Mouse (Mus musculus) stomach, embryonic 16.5 days (tissue): ENCODE data around the gene Snx32. TPM values are rescaled to one million over a fixed set of nuclear protein-coding genes. Genes with fewer than 3 reads are reported as not detected.

Experiments
- ATAC-seq: fragments of 200-750 bp; cut with Nextera tagmentation; 2 replicates; pipeline ENCODE4 v1.8.0; 2017; ENCODE audit warnings: moderate number of reproducible peaks, moderate TSS enrichment; ENCODE audit not compliant: insufficient read depth, low FRiP score
- H3K27ac ChIP-seq: fragments of 300-500 bp; sonication (generic); 2 replicates; pipeline ENCODE4 v1.5.1; 2014; ENCODE audit warnings: low read length
- H3K27me3 ChIP-seq: fragments of 300-500 bp; sonication (generic); 2 replicates; pipeline ENCODE4 v1.6.1; 2014; ENCODE audit warnings: low read length, control low read depth, mixed read lengths; ENCODE audit not compliant: control insufficient read depth, insufficient read depth
- H3K36me3 ChIP-seq: fragments of 300-500 bp; sonication (generic); 2 replicates; pipeline ENCODE4 v1.6.1; 2014; ENCODE audit warnings: low read length; ENCODE audit not compliant: control insufficient read depth, insufficient read depth
- H3K4me1 ChIP-seq: fragments of 300-500 bp; sonication (generic); 2 replicates; pipeline ENCODE4 v1.6.1; 2014; ENCODE audit warnings: low read length, control low read depth, mixed read lengths; ENCODE audit not compliant: control insufficient read depth, insufficient read depth
- H3K4me2 ChIP-seq: fragments of 300-500 bp; sonication (generic); 2 replicates; pipeline ENCODE4 v1.6.1; 2014; ENCODE audit warnings: low read depth, low read length, mixed read lengths
- H3K4me3 ChIP-seq: fragments of 300-500 bp; sonication (generic); replicated peaks from 2 replicates; pipeline ENCODE4 v1.5.1; 2014; ENCODE audit warnings: mild to moderate bottlenecking, low read length
- H3K9ac ChIP-seq: fragments of 300-500 bp; sonication (generic); 2 replicates; pipeline ENCODE4 v1.6.1; 2014; ENCODE audit warnings: low read length
- H3K9me3 ChIP-seq: fragments of 300-500 bp; sonication (generic); replicated peaks from 2 replicates; pipeline ENCODE4 v1.6.1; 2016; ENCODE audit warnings: low read length, control low read depth; ENCODE audit not compliant: control insufficient read depth
- WGBS: fragments of 180-500 bp; shearing (Covaris S2); extraction: QIAGEN DNeasy Blood & Tissue Kit; methylation state at CpG from one replicate; pipeline ENCODE4 v1.1.7; 2014; 5-methylcytosine and 5-hydroxymethylcytosine counted together
- polyA plus RNA-seq: library from polyadenylated mRNA; unstranded; fragments of >200 nt; fragmentation: Nextera tagmentation; extraction: Ambion mirVana; gene quantifications from 2 replicates; pipeline ENCODE4 v1.2.1, GENCODE M21; 2015

Gene Snx32
- polyA plus RNA-seq, 1 experiment from 2014 or later = 10.8 TPM

DNA sequence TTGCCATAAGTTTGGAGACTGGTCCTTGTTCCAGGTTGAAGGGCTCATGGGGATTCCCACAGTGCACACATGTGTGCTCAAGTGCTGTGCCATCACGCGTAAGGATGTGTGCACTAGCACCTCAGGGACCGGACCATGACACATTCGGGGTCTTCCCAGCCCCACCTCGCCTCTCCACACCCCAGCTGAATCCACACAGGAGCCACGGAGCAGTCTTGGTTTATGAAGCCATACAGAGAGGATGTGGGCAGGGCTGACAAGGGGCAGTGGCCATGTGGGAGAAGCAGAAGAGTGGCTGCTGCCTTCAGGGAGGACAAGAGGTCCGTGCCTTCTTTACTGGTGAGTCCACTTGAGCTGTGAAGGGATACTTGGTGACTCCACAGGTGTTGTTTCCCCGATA, 45.3 kb downstream of the Snx32 start:
- Histone ChIP-seq H3K9ac (no peak overlapping the region), H3K4me3 (no peak overlapping the region), H3K27ac (no peak overlapping the region), H3K4me1 (peaks cover 14% of the 10 kb centered on the region), H3K27me3 (no peaks in the 10 kb centered on the region), H3K4me2 (no peak overlapping the region), H3K36me3 (peaks cover 29% of the 10 kb centered on the region), H3K9me3 (no peaks in the 10 kb centered on the region)
- no peak for ATAC-seq
- 94% methylated on average over 8 of the region's 8 CpGs for WGBS

GRCm38 (mm10) chr19:5463791-5464562, 46.4 kb downstream of the Snx32 start:
- H3K4me2 ChIP-seq = peak overlapping the region; percentile 46
- WGBS = 35% methylated on average over 15 of the region's 15 CpGs
- H3K4me3 ChIP-seq = peak overlapping the region; percentile 25
- H3K9me3 ChIP-seq = no peaks in the 10 kb centered on the region
- peaks cover 29% of the 10 kb centered on the region for H3K36me3 ChIP-seq
- ATAC-seq = peak; percentile 15; the same call in 1 of the 2 replicates
- no peaks in the 10 kb centered on the region for H3K27me3 ChIP-seq
- peaks cover 17% of the 10 kb centered on the region for H3K4me1 ChIP-seq
- peak overlapping the region; percentile 55 for H3K9ac ChIP-seq
- H3K27ac ChIP-seq = peak overlapping the region; percentile 14; the same call in 1 of the 2 replicates

GRCm38 (mm10) chr19:5463212-5463611, 47.1 kb downstream of the Snx32 start:
- peaks cover 19% of the 10 kb centered on the region for H3K4me1 ChIP-seq
- H3K9ac ChIP-seq = no peak overlapping the region
- no peak overlapping the region for H3K4me3 ChIP-seq
- no peak for ATAC-seq
- no peak overlapping the region for H3K27ac ChIP-seq
- H3K36me3 ChIP-seq = peaks cover 29% of the 10 kb centered on the region
- no peaks in the 10 kb centered on the region for H3K27me3 ChIP-seq
- WGBS = 88% methylated on average over 9 of the region's 9 CpGs
- H3K4me2 ChIP-seq = no peak overlapping the region
- no peaks in the 10 kb centered on the region for H3K9me3 ChIP-seq

DNA sequence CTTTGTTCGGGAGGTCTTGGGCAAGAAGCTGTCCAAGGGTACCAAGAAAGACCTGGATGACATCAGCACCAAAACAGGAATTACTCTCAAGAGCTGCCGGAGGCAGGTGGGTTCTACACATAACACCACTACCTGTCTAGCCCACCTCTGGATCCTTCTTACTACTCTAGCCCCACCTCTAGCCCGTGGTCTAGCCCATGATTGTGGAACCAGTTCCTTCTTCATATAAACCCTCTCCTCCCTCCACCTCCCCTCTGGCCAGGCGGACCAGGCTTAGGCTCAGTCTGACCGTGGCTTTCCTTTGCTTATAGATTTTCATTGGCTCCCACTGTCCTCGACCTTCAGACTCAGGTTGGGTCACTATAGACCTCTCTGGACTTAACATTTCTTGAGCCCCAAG, 48.9 kb downstream of the Snx32 start:
- H3K9ac ChIP-seq = peak overlapping the region; percentile 82
- H3K4me2 ChIP-seq = peak overlapping the region; percentile 90
- no peak for ATAC-seq
- peak overlapping the region; percentile 76 for H3K4me3 ChIP-seq
- H3K36me3 ChIP-seq = peaks cover 29% of the 10 kb centered on the region
- 88% methylated on average over 6 of the region's 6 CpGs for WGBS
- H3K27me3 ChIP-seq = no peaks in the 10 kb centered on the region
- H3K4me1 ChIP-seq = peaks cover 26% of the 10 kb centered on the region
- no peak overlapping the region for H3K27ac ChIP-seq
- H3K9me3 ChIP-seq = no peaks in the 10 kb centered on the region

DNA sequence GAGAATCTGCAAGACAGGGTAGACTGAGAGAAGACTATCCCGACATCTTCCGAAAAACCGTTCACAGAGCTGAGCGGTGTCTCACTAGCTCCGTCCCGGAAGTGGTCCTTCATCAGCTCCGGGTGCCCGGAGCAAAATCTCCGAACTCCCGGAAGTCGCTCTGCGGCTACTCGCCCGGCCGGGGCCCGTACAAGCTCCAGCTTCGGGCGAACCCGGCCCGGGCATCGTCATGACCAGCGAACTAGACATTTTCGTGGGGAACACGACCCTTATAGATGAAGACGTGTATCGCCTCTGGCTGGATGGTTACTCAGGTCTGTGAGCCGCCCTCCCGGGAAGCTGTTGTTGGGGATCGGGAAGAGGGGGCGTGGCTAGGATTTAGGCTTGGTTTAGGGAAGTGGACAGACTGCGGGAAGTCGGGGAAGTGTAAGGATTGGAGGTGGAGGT, 49.9 kb downstream of the Snx32 start, which contains the start of gene Fibp:
Fibp (plus strand) TSS at position 151 of the 447 bp plus-strand sequence.
- ATAC-seq = peak; percentile 59
- H3K27me3 ChIP-seq = no peaks in the 10 kb centered on the region
- peaks cover 25% of the 10 kb centered on the region for H3K36me3 ChIP-seq
- under 1% methylated on average over 32 of the region's 32 CpGs for WGBS
- peak within 1 kb of the TSS; percentile 76 for H3K4me3 ChIP-seq
- peaks cover 35% of the 10 kb centered on the region for H3K4me1 ChIP-seq
- 0 out of 2 replicates have a peak within 1 kb of the TSS, but pooled peaks have one; percentile 65 for H3K27ac ChIP-seq
- H3K9me3 ChIP-seq = no peaks in the 10 kb centered on the region
- H3K4me2 ChIP-seq = peak within 1 kb of the TSS; percentile 90
- peak within 1 kb of the TSS; percentile 82 for H3K9ac ChIP-seq

GRCm38 (mm10) chr19:5459896-5460295, 50.4 kb downstream of the Snx32 start:
- Histone ChIP-seq H3K4me3 (peak overlapping the region; percentile 76), H3K27ac (no peak overlapping the region), H3K9ac (peak overlapping the region; percentile 82), H3K9me3 (no peaks in the 10 kb centered on the region), H3K36me3 (peaks cover 20% of the 10 kb centered on the region), H3K4me1 (peaks cover 41% of the 10 kb centered on the region), H3K27me3 (no peaks in the 10 kb centered on the region), H3K4me2 (peak overlapping the region; percentile 90)
- WGBS = 28% methylated on average over 3 of the region's 3 CpGs
- ATAC-seq = no peak

DNA sequence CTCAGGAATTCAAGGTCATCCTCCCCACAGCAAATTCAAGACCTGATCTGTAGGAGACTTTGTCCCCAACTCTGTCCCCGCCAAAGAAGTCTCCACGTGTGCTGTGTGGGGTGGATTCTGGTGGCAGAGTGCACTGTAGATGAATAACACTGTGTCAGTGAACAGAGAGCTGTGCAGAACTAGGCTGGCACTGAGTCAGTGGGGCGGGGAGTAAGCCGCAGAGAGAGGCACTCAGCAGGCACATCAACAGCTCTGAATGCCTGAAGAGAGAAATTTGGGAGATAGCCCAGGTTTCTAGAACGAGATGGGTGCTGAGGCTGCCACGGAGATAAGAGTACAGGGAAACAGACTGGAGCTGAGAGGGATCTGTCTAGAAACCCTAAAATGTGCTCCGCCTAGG, 51.3 kb downstream of the Snx32 start:
- no peak for ATAC-seq
- Histone ChIP-seq H3K36me3 (peaks cover 18% of the 10 kb centered on the region), H3K9ac (no peak overlapping the region), H3K4me3 (no peak overlapping the region), H3K9me3 (no peaks in the 10 kb centered on the region), H3K27me3 (no peaks in the 10 kb centered on the region), H3K4me1 (peaks cover 40% of the 10 kb centered on the region), H3K4me2 (no peak overlapping the region), H3K27ac (no peak overlapping the region)
- WGBS = 74% methylated on average over 7 of the region's 7 CpGs

DNA sequence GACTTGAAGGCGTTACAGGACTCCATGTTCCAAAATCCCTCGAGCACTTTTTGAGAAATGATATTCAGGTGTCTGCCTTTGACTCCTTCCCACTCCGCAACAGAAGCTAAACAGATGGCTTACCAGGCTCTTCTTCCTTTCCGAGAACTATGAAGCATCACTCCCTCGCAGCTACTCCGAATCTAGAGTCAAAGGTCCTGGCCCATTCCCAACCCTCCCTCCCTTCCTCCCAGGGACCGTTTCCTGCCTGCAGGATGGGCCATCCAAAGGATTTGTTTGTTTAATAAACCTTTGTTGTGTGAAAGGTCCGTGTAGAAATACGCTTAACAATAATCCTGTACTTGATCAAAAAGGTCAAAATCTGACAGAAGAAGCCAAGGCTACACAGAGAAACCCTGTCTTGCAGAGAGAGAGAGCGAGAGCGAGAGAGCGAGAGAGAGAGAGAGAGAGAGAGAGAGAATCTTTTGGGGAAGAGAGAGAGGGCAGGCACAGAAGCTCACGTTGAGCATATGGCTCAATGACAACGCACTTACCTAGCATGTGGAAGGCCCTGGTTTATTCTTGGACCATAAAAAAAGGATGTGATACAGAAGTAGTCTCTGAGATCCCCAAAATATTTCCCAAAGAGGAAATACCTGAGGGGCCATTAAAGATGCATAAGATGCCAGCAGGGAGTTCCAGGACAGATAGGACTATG, 52.4 kb downstream of the Snx32 start, which contains the start of gene Ccdc85b:
Ccdc85b (minus strand) TSS at position 149 of the 697 bp plus-strand sequence.
- H3K4me2 ChIP-seq = peak within 1 kb of the TSS; percentile 83
- WGBS = 11% methylated on average over 14 of the region's 14 CpGs
- peaks cover 37% of the 10 kb centered on the region for H3K4me1 ChIP-seq
- peaks cover 7% of the 10 kb centered on the region for H3K36me3 ChIP-seq
- peak within 1 kb of the TSS; percentile 91 for H3K27ac ChIP-seq
- no peak for ATAC-seq
- H3K27me3 ChIP-seq = no peaks in the 10 kb centered on the region
- peak within 1 kb of the TSS; percentile 88 for H3K9ac ChIP-seq
- peak within 1 kb of the TSS; percentile 75 for H3K4me3 ChIP-seq
- H3K9me3 ChIP-seq = no peaks in the 10 kb centered on the region
